Mouse (Mus musculus) ES-Bruce4 (cell line): ENCODE data around the gene Syndig1.

Experiments used
- CTCF ChIP-seq: IDR thresholded peaks from one replicate; pipeline ENCODE4 v1.8.1; 2011; ENCODE audit warnings: low read depth, low read length
- EP300 ChIP-seq: IDR thresholded peaks from 2 replicates; pipeline ENCODE4 v1.6.1; 2011; ENCODE audit warnings: low read depth, low read length; ENCODE audit not compliant: insufficient read depth
- POLR2A ChIP-seq: IDR thresholded peaks from one replicate; pipeline ENCODE4 v1.8.1; 2011; ENCODE audit warnings: low read length; ENCODE audit not compliant: insufficient read depth

DNA sequence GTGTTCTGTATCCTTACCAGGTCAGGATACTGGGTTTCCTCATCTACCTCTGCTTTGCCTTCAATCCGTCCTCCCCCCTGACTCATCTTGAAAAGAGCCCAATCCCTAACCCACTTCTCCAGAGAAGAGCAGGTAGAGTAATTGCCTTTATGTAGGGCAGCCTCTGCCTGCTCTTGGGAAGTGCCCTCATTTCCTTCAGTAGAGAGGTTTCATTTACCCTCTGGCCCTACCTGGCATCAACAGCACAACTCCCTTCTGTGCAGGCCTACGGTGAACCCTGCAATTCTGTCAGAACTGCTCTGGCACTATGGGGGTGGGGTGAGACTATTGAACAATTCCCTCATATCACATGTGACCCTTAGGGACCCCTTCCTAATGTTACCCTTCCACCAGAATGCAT, 16.1 kb upstream of the Syndig1 start:
- TF ChIP-seq CTCF (no peak), POLR2A (no peak), EP300 (no peak)
